Mouse (Mus musculus): ENCODE measurements around the gene Rasal3. TPM values are rescaled to one million over a fixed set of nuclear protein-coding genes. Genes with fewer than 3 reads are reported as not detected.

The Rasal3 gene
- not detected for polyA plus RNA-seq (2014; fragmentation: Illumina TruSeq; extraction: RNeasy Lipid Tissue Mini Kit (QIAGEN cat#74804); ENCODE audit: low read depth, low replicate concordance)

GRCm38 (mm10) chr17:32403417-32403816 lies at the start of gene Rasal3:
TSS of gene Rasal3 (minus strand) at chr17:32403583.

GRCm38 (mm10) chr17:32452482-32452881 lies 49.1 kb upstream of the Rasal3 start, which contains the start of gene Cyp4f39:
TSS of gene Cyp4f39 (plus strand) at chr17:32452723.

GRCm38 (mm10) chr17:32424034-32424433 lies 20.7 kb upstream of the Rasal3 start, which contains the start of gene Pglyrp2:
TSS of gene Pglyrp2 (minus strand) at chr17:32424167.

GRCm38 (mm10) chr17:32389101-32389659 lies 14.2 kb downstream of the Rasal3 start, which contains the start of gene Wiz:
TSS of gene Wiz (minus strand) at chr17:32389439.

GRCm38 (mm10) chr17:32350382-32350983 lies 52.9 kb downstream of the Rasal3 start, which contains the start of gene Akap8l:
TSS of gene Akap8l (minus strand) at chr17:32350607.

Other genes with a start within 250 kb of the Rasal3 start
- 0.65 TPM for gene Notch3, start 236.7 kb downstream of the Rasal3 start, polyA plus RNA-seq (2014; fragmentation: Illumina TruSeq; extraction: RNeasy Lipid Tissue Mini Kit (QIAGEN cat#74804); ENCODE audit: low read depth, low replicate concordance)
- gene Ephx3, start 214.0 kb downstream of the Rasal3 start, polyA plus RNA-seq (2014; fragmentation: Illumina TruSeq; extraction: RNeasy Lipid Tissue Mini Kit (QIAGEN cat#74804); ENCODE audit: low read depth, low replicate concordance): 0.49 TPM
- gene Brd4, start 118.9 kb downstream of the Rasal3 start, polyA plus RNA-seq (2014; fragmentation: Illumina TruSeq; extraction: RNeasy Lipid Tissue Mini Kit (QIAGEN cat#74804); ENCODE audit: low read depth, low replicate concordance): 16.8 TPM
- gene Akap8, start 82.3 kb downstream of the Rasal3 start, polyA plus RNA-seq (2014; fragmentation: Illumina TruSeq; extraction: RNeasy Lipid Tissue Mini Kit (QIAGEN cat#74804); ENCODE audit: low read depth, low replicate concordance): 50.5 TPM
- gene Akap8l, start 53.0 kb downstream of the Rasal3 start, polyA plus RNA-seq (2014; fragmentation: Illumina TruSeq; extraction: RNeasy Lipid Tissue Mini Kit (QIAGEN cat#74804); ENCODE audit: low read depth, low replicate concordance): 18.6 TPM
- 2.5 TPM for gene Wiz, start 14.1 kb downstream of the Rasal3 start, polyA plus RNA-seq (2014; fragmentation: Illumina TruSeq; extraction: RNeasy Lipid Tissue Mini Kit (QIAGEN cat#74804); ENCODE audit: low read depth, low replicate concordance)
- gene Pglyrp2, start 20.6 kb upstream of the Rasal3 start, polyA plus RNA-seq (2014; fragmentation: Illumina TruSeq; extraction: RNeasy Lipid Tissue Mini Kit (QIAGEN cat#74804); ENCODE audit: low read depth, low replicate concordance): not detected
- not detected for gene Cyp4f39, start 49.1 kb upstream of the Rasal3 start, polyA plus RNA-seq (2014; fragmentation: Illumina TruSeq; extraction: RNeasy Lipid Tissue Mini Kit (QIAGEN cat#74804); ENCODE audit: low read depth, low replicate concordance)
- 1.7 TPM for gene Cyp4f17, start 102.5 kb upstream of the Rasal3 start, polyA plus RNA-seq (2014; fragmentation: Illumina TruSeq; extraction: RNeasy Lipid Tissue Mini Kit (QIAGEN cat#74804); ENCODE audit: low read depth, low replicate concordance)
- 4.6 TPM for gene Cyp4f16, start 133.0 kb upstream of the Rasal3 start, polyA plus RNA-seq (2014; fragmentation: Illumina TruSeq; extraction: RNeasy Lipid Tissue Mini Kit (QIAGEN cat#74804); ENCODE audit: low read depth, low replicate concordance)
- not detected for gene Cyp4f37, start 217.7 kb upstream of the Rasal3 start, polyA plus RNA-seq (2014; fragmentation: Illumina TruSeq; extraction: RNeasy Lipid Tissue Mini Kit (QIAGEN cat#74804); ENCODE audit: low read depth, low replicate concordance)

All from kidney, adult 10 weeks (tissue).